Mouse (Mus musculus) bone marrow macrophage, adult 2 months (primary cell): ENCODE data around the gene Arhgef28.

ENCODE experiments used
- CTCF ChIP-seq: IDR thresholded peaks from 2 replicates; pipeline ENCODE4 v1.5.1; 2012; ENCODE audit warnings: low read depth, mild to moderate bottlenecking, low read length, moderate library complexity
- POLR2A ChIP-seq: IDR thresholded peaks from 2 replicates; pipeline ENCODE4 v1.6.1; 2012; ENCODE audit warnings: mild to moderate bottlenecking, low read depth, low read length, borderline replicate concordance

DNA sequence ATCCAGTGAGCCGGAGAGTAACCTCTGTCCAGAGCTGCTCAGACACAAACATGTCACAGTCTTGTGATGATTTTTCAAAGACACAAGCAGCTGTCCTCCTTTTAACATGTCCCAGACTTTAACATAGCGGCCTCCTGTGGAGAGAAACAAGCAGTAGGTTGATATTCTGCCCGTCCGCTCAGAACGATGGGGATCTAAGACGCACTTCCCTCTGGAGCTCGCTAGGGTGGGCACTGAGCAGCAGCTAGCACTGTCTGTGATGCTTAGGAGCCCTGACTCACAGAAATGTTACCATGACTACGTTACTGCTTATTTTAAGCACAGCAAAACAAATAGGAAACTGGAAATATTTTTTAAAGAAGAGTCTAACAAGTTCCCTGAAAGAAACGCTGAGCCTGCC lies 48.7 kb upstream of the Arhgef28 start:
- TF ChIP-seq CTCF: no peak
- TF ChIP-seq POLR2A: no peak
